Mouse (Mus musculus): ENCODE data around the gene Magee1. TPM values are rescaled to one million over a fixed set of nuclear protein-coding genes. Genes with fewer than 3 reads are reported as not detected.
A peak's percentile ranks its signal among the peaks of the same experiment; 100 is the strongest.
"Not testable (repeated sequence)": the region's sequence is repeated elsewhere in the genome, so short reads cannot be mapped to it uniquely, and the experiment has no call there.

Magee1 gene
- 26.5 and 27.5 TPM in 2 replicates for polyA plus RNA-seq (2016; fragmentation: Nextera tagmentation; extraction: Ambion mirVana)

DNA sequence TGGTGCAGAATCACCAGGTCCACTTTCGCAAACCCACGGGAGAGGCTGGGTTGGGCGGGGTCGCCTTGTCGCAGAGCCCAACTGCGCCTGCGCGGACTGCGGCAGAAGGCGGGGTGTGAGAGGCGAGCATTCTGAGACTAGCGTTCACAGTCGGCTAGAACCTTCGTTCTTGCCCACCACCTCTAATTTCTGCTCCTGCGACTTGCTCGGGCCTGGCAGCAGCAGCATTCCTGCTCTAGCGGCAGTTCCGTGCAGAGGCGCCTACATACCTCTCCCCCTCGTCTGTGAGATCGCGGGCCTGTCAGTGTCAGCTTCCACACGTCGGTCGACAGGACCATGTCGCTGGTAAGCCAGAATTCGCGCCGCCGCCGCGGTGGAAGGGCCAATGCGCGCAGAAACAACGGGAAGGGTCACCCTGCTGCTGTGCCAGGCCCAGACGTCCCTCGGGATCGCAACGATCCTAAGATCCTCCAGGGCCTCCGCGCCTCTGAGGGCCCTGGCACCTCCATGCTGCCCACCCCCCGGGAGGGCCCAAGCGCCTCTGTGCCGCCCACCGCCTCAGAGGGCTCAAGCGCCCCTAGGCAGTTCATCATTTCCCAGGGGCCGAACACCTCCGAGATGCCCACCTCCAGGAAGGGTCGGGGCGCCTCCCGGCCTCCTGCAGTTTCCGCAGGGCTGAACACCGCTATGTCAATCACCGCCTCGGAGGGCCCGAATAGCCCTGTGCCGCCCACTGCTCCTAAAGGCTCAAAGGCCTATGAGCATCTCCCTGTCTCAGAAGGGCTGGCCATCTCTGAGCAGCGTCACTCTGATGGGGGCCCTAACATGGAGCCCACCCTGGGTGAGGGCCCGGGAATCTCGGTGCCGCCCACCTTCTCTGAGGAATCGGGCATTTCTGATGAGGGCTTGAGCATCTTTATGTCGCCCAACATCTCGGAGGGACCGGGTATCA lies at the start of gene Magee1:
Gene Magee1, plus strand, starts transcription at position 104 of the 952 bp plus-strand sequence.
- H3K27ac ChIP-seq: peak within 1 kb of the TSS; percentile 68
- 0 out of 2 replicates have a peak, but pooled peaks cover 8% of the 10 kb centered on the region for H3K4me1 ChIP-seq
- H3K27me3 ChIP-seq (ENCODE audit: poor library complexity, severe bottlenecking): peaks cover 98% of the 10 kb centered on the region
- 11% methylated on average over 65 of the region's 65 CpGs for WGBS
- peak; percentile 62 for DNase-seq (ENCODE audit: extremely low spot score, low spot score)
- H3K4me3 ChIP-seq: peak within 1 kb of the TSS; percentile 62
- H3K9me3 ChIP-seq: no peaks in the 10 kb centered on the region
- peaks cover 7% of the 10 kb centered on the region; the same call in 1 of the 2 replicates for H3K36me3 ChIP-seq (replicated peaks)

- Histone ChIP-seq H3K36me3 (replicated peaks) (peaks cover 30% of the 10 kb centered on the region), H3K27me3 (ENCODE audit: poor library complexity, severe bottlenecking) (peaks cover 16% of the 10 kb centered on the region), H3K9me3 (no peaks in the 10 kb centered on the region), H3K27ac (peak overlapping the region; percentile 77), H3K4me1 (peaks cover 5% of the 10 kb centered on the region; the same call in 1 of the 2 replicates), H3K4me3 (peak overlapping the region; percentile 61)
- no peak for DNase-seq (ENCODE audit: extremely low spot score, low spot score)
- 2% methylated on average over 12 of the region's 12 CpGs for WGBS
Measured at GRCm38 (mm10) chrX:105079151-105079550, 41.0 kb upstream of the Magee1 start.

DNA sequence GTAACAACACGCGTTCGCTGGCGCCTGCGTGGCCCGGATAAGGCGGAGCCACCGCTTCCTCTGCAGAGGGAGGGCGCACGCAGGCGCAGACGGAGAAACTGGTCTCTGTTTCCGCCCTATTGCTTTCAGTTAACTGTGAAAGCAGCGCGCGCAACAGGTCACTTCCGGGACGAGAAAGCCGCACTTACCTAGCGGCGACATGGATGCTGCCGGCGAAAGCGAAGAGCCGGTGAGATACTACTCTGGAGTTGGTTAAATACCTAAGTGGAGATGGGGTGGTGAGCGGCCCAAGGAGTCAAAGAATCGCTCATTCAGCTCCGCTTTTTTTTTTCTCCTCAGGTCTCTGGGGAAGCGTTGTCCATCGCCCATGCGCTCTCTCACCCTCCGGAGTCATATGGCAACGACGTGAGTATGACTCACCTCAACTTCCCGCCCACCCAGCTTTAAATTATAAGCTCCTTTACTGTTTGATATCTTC lies 40.5 kb upstream of the Magee1 start, which contains the start of gene Pbdc1:
Gene Pbdc1, plus strand, starts transcription at position 142 of the 478 bp plus-strand sequence.
- peaks cover 5% of the 10 kb centered on the region; the same call in 1 of the 2 replicates for H3K4me1 ChIP-seq
- H3K27ac ChIP-seq: peak within 1 kb of the TSS; percentile 77
- H3K36me3 ChIP-seq (replicated peaks): peaks cover 35% of the 10 kb centered on the region
- 3% methylated on average over 35 of the region's 35 CpGs for WGBS
- H3K27me3 ChIP-seq (ENCODE audit: poor library complexity, severe bottlenecking): peaks cover 21% of the 10 kb centered on the region
- H3K4me3 ChIP-seq: peak within 1 kb of the TSS; percentile 61
- H3K9me3 ChIP-seq: no peaks in the 10 kb centered on the region
- peak; percentile 87 for DNase-seq (ENCODE audit: extremely low spot score, low spot score)

- Histone ChIP-seq H3K4me3 (peak overlapping the region; percentile 61), H3K27me3 (ENCODE audit: poor library complexity, severe bottlenecking) (peaks cover 25% of the 10 kb centered on the region), H3K9me3 (no peaks in the 10 kb centered on the region), H3K36me3 (replicated peaks) (peaks cover 36% of the 10 kb centered on the region), H3K4me1 (peaks cover 5% of the 10 kb centered on the region; the same call in 1 of the 2 replicates), H3K27ac (peak overlapping the region; percentile 77)
- no peak for DNase-seq (ENCODE audit: extremely low spot score, low spot score)
- WGBS: 11% methylated on average over 8 of the region's 8 CpGs
Measured at GRCm38 (mm10) chrX:105080096-105080495, 40.1 kb upstream of the Magee1 start.

DNA sequence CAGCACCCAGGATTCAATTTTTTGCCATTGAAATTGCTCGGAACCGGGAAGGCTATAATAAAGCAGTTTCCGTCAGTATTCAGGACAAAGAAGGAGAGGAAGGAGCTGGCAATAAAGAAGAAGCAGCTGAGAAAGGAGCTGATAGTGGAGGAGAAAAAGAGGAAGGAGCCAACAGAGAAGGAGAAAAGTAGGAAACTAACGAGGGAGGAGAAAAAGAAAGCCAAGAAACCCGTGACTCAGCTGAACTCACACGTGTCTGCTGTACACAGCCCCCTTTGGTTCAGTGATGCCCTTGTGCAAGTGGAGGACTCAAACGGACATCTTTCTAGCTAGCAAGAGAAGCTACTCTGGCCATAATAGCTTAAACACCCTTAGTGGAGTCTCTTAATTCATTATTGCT lies 37.2 kb upstream of the Magee1 start:
- H3K36me3 ChIP-seq (replicated peaks): peaks cover 57% of the 10 kb centered on the region
- peaks cover 52% of the 10 kb centered on the region for H3K27me3 ChIP-seq (ENCODE audit: poor library complexity, severe bottlenecking)
- 87% methylated on average over 7 of the region's 7 CpGs for WGBS

DNA sequence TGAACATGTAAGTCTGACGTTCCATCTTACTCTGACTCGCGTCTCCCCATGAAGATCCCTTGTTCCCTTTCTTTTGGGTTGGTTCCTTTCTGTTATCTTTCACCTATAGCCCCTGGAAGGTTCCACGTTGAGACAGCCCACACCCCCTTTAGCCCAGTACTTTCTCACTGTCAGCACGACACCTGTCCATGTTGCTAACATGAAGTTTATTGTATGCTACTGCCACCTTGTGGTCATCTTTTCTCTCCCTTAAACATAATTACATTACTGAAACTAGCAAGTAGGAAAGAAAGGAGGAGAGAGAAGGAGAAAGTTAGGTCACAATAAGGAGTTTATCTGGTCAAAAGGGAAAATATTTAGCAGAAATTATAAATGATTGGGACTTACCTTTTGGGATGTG lies 16.0 kb upstream of the Magee1 start:
- no peak for DNase-seq (ENCODE audit: extremely low spot score, low spot score)
- Histone ChIP-seq H3K4me1 (no peaks in the 10 kb centered on the region), H3K4me3 (no peak overlapping the region), H3K27me3 (ENCODE audit: poor library complexity, severe bottlenecking) (peaks cover 78% of the 10 kb centered on the region), H3K9me3 (no peaks in the 10 kb centered on the region), H3K36me3 (replicated peaks) (peaks cover 5% of the 10 kb centered on the region; the same call in 1 of the 2 replicates), H3K27ac (no peak overlapping the region)
- WGBS: 47% methylated on average over 5 of the region's 5 CpGs

More for the DNA sequence above, 37.2 kb upstream of the Magee1 start:
- not testable (repeated sequence) for H3K4me3 ChIP-seq; H3K27ac ChIP-seq; H3K9me3 ChIP-seq; H3K4me1 ChIP-seq; DNase-seq (ENCODE audit: extremely low spot score, low spot score)

DNA sequence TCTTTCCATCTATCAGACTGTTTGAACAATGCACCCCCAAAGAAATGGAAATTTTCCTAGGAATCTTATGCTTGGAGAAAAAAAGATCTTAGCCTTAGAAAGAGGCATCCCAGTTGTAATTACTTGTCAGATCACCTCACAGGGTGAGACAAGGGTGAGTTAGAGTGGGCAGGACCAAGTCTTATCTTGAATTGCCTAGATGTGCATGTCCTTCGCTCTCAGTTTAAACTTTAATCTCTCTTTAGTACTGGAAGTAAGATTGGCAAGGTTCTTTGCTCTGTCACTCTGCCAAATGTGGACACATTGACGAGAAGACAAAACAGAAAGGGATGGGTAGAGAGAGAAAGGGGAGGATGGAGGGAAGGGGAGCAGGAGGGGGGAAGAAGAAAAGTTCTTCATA lies 5.2 kb upstream of the Magee1 start:
- Histone ChIP-seq H3K27ac (no peak overlapping the region), H3K36me3 (replicated peaks) (no peaks in the 10 kb centered on the region), H3K27me3 (ENCODE audit: poor library complexity, severe bottlenecking) (peaks cover 91% of the 10 kb centered on the region), H3K4me1 (0 out of 2 replicates have a peak, but pooled peaks cover 2% of the 10 kb centered on the region), H3K4me3 (no peak overlapping the region), H3K9me3 (no peaks in the 10 kb centered on the region)
- no peak for DNase-seq (ENCODE audit: extremely low spot score, low spot score)
- 75% methylated on average over 2 of the region's 2 CpGs for WGBS

- H3K36me3 ChIP-seq (replicated peaks): peaks cover 7% of the 10 kb centered on the region; the same call in 1 of the 2 replicates
- H3K9me3 ChIP-seq: no peaks in the 10 kb centered on the region
- H3K4me3 ChIP-seq: peak overlapping the region; percentile 62
- 19% methylated on average over 38 of the region's 38 CpGs for WGBS
- 0 out of 2 replicates have a peak, but pooled peaks cover 8% of the 10 kb centered on the region for H3K4me1 ChIP-seq
- DNase-seq (ENCODE audit: extremely low spot score, low spot score): peak; percentile 60
- peak overlapping the region; percentile 68; the same call in 1 of the 2 replicates for H3K27ac ChIP-seq
- peaks cover 100% of the 10 kb centered on the region for H3K27me3 ChIP-seq (ENCODE audit: poor library complexity, severe bottlenecking)
Measured at GRCm38 (mm10) chrX:105121227-105121865, 1.2 kb downstream of the Magee1 start.

DNA sequence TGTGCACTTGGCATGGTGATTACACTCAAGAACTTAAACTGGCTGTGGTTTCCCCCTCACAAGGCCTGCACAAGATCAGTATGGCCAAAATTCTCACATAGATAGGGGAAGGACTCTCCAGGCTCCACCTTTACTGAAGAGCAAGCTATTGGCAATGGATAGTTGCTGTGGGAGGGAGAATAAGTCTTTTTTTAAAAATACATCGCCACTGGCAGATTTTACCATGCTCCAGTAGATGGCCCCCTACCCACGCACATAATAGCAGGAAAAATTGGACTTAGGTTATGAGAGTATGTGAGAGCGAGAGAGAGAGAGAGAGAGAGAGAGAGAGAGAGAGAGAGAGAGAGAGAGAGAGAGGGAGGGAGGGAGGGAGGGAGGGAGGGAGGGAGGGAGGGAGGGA lies 4.7 kb downstream of the Magee1 start:
- Histone ChIP-seq H3K9me3 (no peaks in the 10 kb centered on the region), H3K4me1 (0 out of 2 replicates have a peak, but pooled peaks cover 7% of the 10 kb centered on the region), H3K4me3 (no peak overlapping the region), H3K27me3 (ENCODE audit: poor library complexity, severe bottlenecking) (peaks cover 91% of the 10 kb centered on the region), H3K27ac (no peak overlapping the region), H3K36me3 (replicated peaks) (peaks cover 7% of the 10 kb centered on the region; the same call in 1 of the 2 replicates)
- no peak for DNase-seq (ENCODE audit: extremely low spot score, low spot score)
- 32% methylated on average over 2 of the region's 3 CpGs for WGBS

GRCm38 (mm10) chrX:105151872-105152461 lies 31.8 kb downstream of the Magee1 start:
- peaks cover 91% of the 10 kb centered on the region for H3K27me3 ChIP-seq (ENCODE audit: poor library complexity, severe bottlenecking)
- 51% methylated on average over 23 of the region's 26 CpGs for WGBS
- peak overlapping the region; percentile 56; the same call in 1 of the 2 replicates for H3K27ac ChIP-seq
- H3K4me1 ChIP-seq: no peaks in the 10 kb centered on the region
- peak overlapping the region; percentile 36 for H3K4me3 ChIP-seq
- DNase-seq (ENCODE audit: extremely low spot score, low spot score): peak; percentile 17
- H3K9me3 ChIP-seq: no peaks in the 10 kb centered on the region
- H3K36me3 ChIP-seq (replicated peaks): no peaks in the 10 kb centered on the region

DNA sequence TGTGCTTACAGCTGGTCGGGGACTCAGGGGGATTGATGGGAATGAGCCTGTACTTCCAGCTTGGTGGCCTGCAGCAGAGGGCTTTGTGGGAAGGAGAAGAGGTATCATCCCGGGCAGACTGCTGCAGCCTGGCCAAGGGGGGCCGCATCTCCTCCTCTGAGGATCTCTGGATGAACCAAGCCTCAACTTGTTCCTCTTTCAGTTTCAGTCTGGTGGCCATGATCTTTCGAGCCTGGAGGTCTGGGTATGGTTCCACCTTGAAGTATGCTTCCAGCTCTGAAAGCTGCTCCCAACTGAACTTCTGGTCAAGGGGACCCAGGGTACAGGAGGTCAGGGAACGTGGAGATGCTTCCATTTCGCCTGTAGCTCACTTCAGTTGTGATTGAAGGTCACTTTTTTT lies 44.8 kb downstream of the Magee1 start:
- not testable (repeated sequence) for H3K4me3 ChIP-seq; H3K27ac ChIP-seq; H3K9me3 ChIP-seq; H3K4me1 ChIP-seq; DNase-seq (ENCODE audit: extremely low spot score, low spot score); H3K36me3 ChIP-seq (replicated peaks)
- WGBS: 80% methylated on average over 6 of the region's 6 CpGs
- peaks cover 85% of the 10 kb centered on the region for H3K27me3 ChIP-seq (ENCODE audit: poor library complexity, severe bottlenecking)

DNA sequence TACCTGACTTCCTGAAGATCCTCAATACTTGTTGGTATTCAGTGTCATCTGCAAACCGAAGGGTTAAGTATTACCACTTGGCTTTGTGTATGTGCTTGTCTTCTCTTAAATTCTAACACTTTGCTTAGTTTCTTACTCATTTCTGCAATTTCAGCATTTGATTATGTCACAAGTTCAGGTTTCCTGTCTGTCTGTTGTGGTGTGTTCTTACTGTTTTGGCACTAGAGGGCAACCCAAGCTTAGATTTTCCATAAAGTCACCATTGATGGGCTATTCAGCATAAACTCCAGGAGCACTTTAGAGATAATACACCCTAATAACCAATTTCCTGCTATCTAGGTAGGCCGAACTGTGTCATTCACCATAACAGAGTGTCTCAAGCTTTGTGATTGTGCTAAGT lies 47.0 kb downstream of the Magee1 start:
- 83% methylated on average over 2 of the region's 2 CpGs for WGBS
- Histone ChIP-seq H3K4me1 (no peaks in the 10 kb centered on the region), H3K36me3 (replicated peaks) (no peaks in the 10 kb centered on the region), H3K4me3 (no peak overlapping the region), H3K9me3 (no peaks in the 10 kb centered on the region), H3K27ac (no peak overlapping the region), H3K27me3 (ENCODE audit: poor library complexity, severe bottlenecking) (peaks cover 77% of the 10 kb centered on the region)
- no peak for DNase-seq (ENCODE audit: extremely low spot score, low spot score)

All from forebrain, embryonic 10.5 days (tissue).